Mouse (Mus musculus): ENCODE measurements at regions not wholly inside any gene's neighbourhood (a gene's known extent, or its start where the extent isn't known, plus 50 kb on each side); places are given as distances from the start of the nearest gene placed in this dataset.

GRCm38 (mm10) chr13:46222031-46222430, 51.5 kb upstream of the Stmnd1 start:
- peak in 1 of 2 experiments; percentile 25 for DNase-seq (ENCODE audit: low spot score in 2 of 2)

GRCm38 (mm10) chr13:46218101-46218701, 55.3 kb upstream of the Stmnd1 start:
- peak in 1 of 2 experiments; percentile 29 for DNase-seq (ENCODE audit: low spot score in 2 of 2)

GRCm38 (mm10) chr13:46216954-46217838, 56.3 kb upstream of the Stmnd1 start:
- no peak for DNase-seq (ENCODE audit: low spot score in 2 of 2)

- no peak for DNase-seq (ENCODE audit: low spot score in 2 of 2)
Measured at GRCm38 (mm10) chr13:46203551-46203950, 70.0 kb upstream of the Stmnd1 start.

GRCm38 (mm10) chr13:46202586-46202985, 70.9 kb upstream of the Stmnd1 start:
- DNase-seq (ENCODE audit: low spot score in 2 of 2) = no peak

- no peak for DNase-seq (ENCODE audit: low spot score in 2 of 2)
Measured at GRCm38 (mm10) chr13:46201029-46201599, 72.4 kb upstream of the Stmnd1 start.

GRCm38 (mm10) chr13:46193131-46193530, 80.4 kb upstream of the Stmnd1 start:
- DNase-seq (ENCODE audit: low spot score in 2 of 2) = no peak

- DNase-seq (ENCODE audit: low spot score in 2 of 2) = no peak
Measured at GRCm38 (mm10) chr13:46189726-46190125, 83.8 kb upstream of the Stmnd1 start.

- peak in 1 of 2 experiments; percentile 57 for DNase-seq (ENCODE audit: low spot score in 2 of 2)
Measured at GRCm38 (mm10) chr13:46182851-46183250, 90.7 kb upstream of the Stmnd1 start.

GRCm38 (mm10) chr13:46180606-46181133, 92.9 kb upstream of the Stmnd1 start:
- DNase-seq (ENCODE audit: low spot score in 2 of 2) = peak; percentile 8 to 23

- no peak for DNase-seq (ENCODE audit: low spot score in 2 of 2)
Measured at GRCm38 (mm10) chr13:46179916-46180315, 93.6 kb upstream of the Stmnd1 start.

GRCm38 (mm10) chr13:46173103-46173502, 100.4 kb upstream of the Stmnd1 start:
- DNase-seq (ENCODE audit: low spot score in 2 of 2) = peak; percentile 39 to 45

- peak; percentile 80 to 88 for DNase-seq (ENCODE audit: low spot score in 2 of 2)
Measured at GRCm38 (mm10) chr13:46162025-46162374, 111.5 kb upstream of the Stmnd1 start.

GRCm38 (mm10) chr13:46161261-46162024, 112.1 kb upstream of the Stmnd1 start:
- peak in 1 of 2 experiments; percentile 8 for DNase-seq (ENCODE audit: low spot score in 2 of 2)

- DNase-seq (ENCODE audit: low spot score in 2 of 2) = no peak
Measured at GRCm38 (mm10) chr13:46159354-46159753, 114.2 kb upstream of the Stmnd1 start.

- peak; percentile 11 to 29 for DNase-seq (ENCODE audit: low spot score in 2 of 2)
Measured at GRCm38 (mm10) chr13:46153282-46154260, 120.0 kb upstream of the Stmnd1 start.

GRCm38 (mm10) chr13:46140006-46140405, 133.5 kb upstream of the Stmnd1 start:
- DNase-seq (ENCODE audit: low spot score in 2 of 2) = no peak

GRCm38 (mm10) chr13:46139251-46139650, 134.3 kb upstream of the Stmnd1 start:
- DNase-seq (ENCODE audit: low spot score in 2 of 2) = no peak

GRCm38 (mm10) chr13:46135411-46135810, 138.1 kb upstream of the Stmnd1 start:
- no peak for DNase-seq (ENCODE audit: low spot score in 2 of 2)
